Mouse (Mus musculus): ENCODE measurements around the gene Six3. TPM values are rescaled to one million over a fixed set of nuclear protein-coding genes. Genes with fewer than 3 reads are reported as not detected.
A peak's percentile ranks its signal among the peaks of the same experiment; 100 is the strongest.

Six3 gene
- polyA plus RNA-seq, 1 experiment from 2014 or later: not detected

- no peak overlapping the region for H3K4me3 ChIP-seq (replicated peaks; ENCODE audit: low read depth, low read length)
- peaks cover 85% of the 10 kb centered on the region for H3K27me3 ChIP-seq (ENCODE audit: insufficient read depth, low read length)
- no peak for DNase-seq (ENCODE audit: low spot score)
- H3K27ac ChIP-seq: no peak overlapping the region
- 2% methylated on average over 26 of the region's 26 CpGs for WGBS
- no peaks in the 10 kb centered on the region for H3K9me3 ChIP-seq (replicated peaks; ENCODE audit: low read length)
- no peak for TF ChIP-seq CTCF (IDR thresholded peaks at IDR 0.05; ENCODE audit: low read depth)
- peaks cover 6% of the 10 kb centered on the region for H3K4me1 ChIP-seq (replicated peaks; ENCODE audit: insufficient read depth, low read length)
- H3K36me3 ChIP-seq (ENCODE audit: insufficient read depth, low read length): no peaks in the 10 kb centered on the region
- no peak overlapping the region for H3K4me2 ChIP-seq (ENCODE audit: low read length)
- no peak overlapping the region for H3K9ac ChIP-seq (ENCODE audit: low read depth, low read length)
- no peak for ATAC-seq (replicated peaks; ENCODE audit: low FRiP score, low read depth)
These were observed 11.9 kb downstream of the Six3 start for GRCm38 (mm10) chr17:85624981-85625940.

- WGBS: 5% methylated on average over 14 of the region's 14 CpGs
- Histone ChIP-seq H3K9ac (ENCODE audit: low read depth, low read length) (no peak overlapping the region), H3K4me1 (replicated peaks; ENCODE audit: insufficient read depth, low read length) (peaks cover 3% of the 10 kb centered on the region), H3K4me2 (ENCODE audit: low read length) (no peak overlapping the region), H3K9me3 (replicated peaks; ENCODE audit: low read length) (no peaks in the 10 kb centered on the region), H3K36me3 (ENCODE audit: insufficient read depth, low read length) (no peaks in the 10 kb centered on the region), H3K27me3 (ENCODE audit: insufficient read depth, low read length) (peaks cover 84% of the 10 kb centered on the region), H3K4me3 (replicated peaks; ENCODE audit: low read depth, low read length) (no peak overlapping the region), H3K27ac (no peak overlapping the region)
- ATAC-seq (replicated peaks; ENCODE audit: low FRiP score, low read depth): no peak
- no peak for DNase-seq (ENCODE audit: low spot score)
- TF ChIP-seq CTCF (IDR thresholded peaks at IDR 0.05; ENCODE audit: low read depth): no peak
These were observed 12.9 kb downstream of the Six3 start for GRCm38 (mm10) chr17:85626091-85626860.

- no peaks in the 10 kb centered on the region for H3K4me1 ChIP-seq (replicated peaks; ENCODE audit: insufficient read depth, low read length)
- no peak for ATAC-seq (replicated peaks; ENCODE audit: low FRiP score, low read depth)
- H3K4me2 ChIP-seq (ENCODE audit: low read length): no peak overlapping the region
- TF ChIP-seq CTCF (IDR thresholded peaks at IDR 0.05; ENCODE audit: low read depth): no peak
- WGBS: 41% methylated on average over 5 of the region's 5 CpGs
- H3K9ac ChIP-seq (ENCODE audit: low read depth, low read length): no peak overlapping the region
- no peak overlapping the region for H3K4me3 ChIP-seq (replicated peaks; ENCODE audit: low read depth, low read length)
- no peaks in the 10 kb centered on the region for H3K9me3 ChIP-seq (replicated peaks; ENCODE audit: low read length)
- DNase-seq (ENCODE audit: low spot score): no peak
- no peaks in the 10 kb centered on the region for H3K36me3 ChIP-seq (ENCODE audit: insufficient read depth, low read length)
- H3K27me3 ChIP-seq (ENCODE audit: insufficient read depth, low read length): peaks cover 70% of the 10 kb centered on the region
- H3K27ac ChIP-seq: no peak overlapping the region
These were observed 14.3 kb downstream of the Six3 start for GRCm38 (mm10) chr17:85627751-85628150.

- no peak for DNase-seq (ENCODE audit: low spot score)
- 0 out of 2 replicates have a peak, but pooled peaks have one; percentile 2 for ATAC-seq (replicated peaks; ENCODE audit: low FRiP score, low read depth)
- no peak overlapping the region for H3K4me2 ChIP-seq (ENCODE audit: low read length)
- no peak for TF ChIP-seq CTCF (IDR thresholded peaks at IDR 0.05; ENCODE audit: low read depth)
- no peak overlapping the region for H3K4me3 ChIP-seq (replicated peaks; ENCODE audit: low read depth, low read length)
- H3K27me3 ChIP-seq (ENCODE audit: insufficient read depth, low read length): peaks cover 59% of the 10 kb centered on the region
- H3K36me3 ChIP-seq (ENCODE audit: insufficient read depth, low read length): no peaks in the 10 kb centered on the region
- H3K4me1 ChIP-seq (replicated peaks; ENCODE audit: insufficient read depth, low read length): no peaks in the 10 kb centered on the region
- H3K9me3 ChIP-seq (replicated peaks; ENCODE audit: low read length): no peaks in the 10 kb centered on the region
- no peak overlapping the region for H3K9ac ChIP-seq (ENCODE audit: low read depth, low read length)
- no peak overlapping the region for H3K27ac ChIP-seq
- WGBS: 14% methylated on average over 8 of the region's 8 CpGs
These were observed 15.4 kb downstream of the Six3 start for GRCm38 (mm10) chr17:85628811-85629210.

- no peak overlapping the region for H3K4me3 ChIP-seq (replicated peaks; ENCODE audit: low read depth, low read length)
- H3K4me1 ChIP-seq (replicated peaks; ENCODE audit: insufficient read depth, low read length): no peaks in the 10 kb centered on the region
- no peak for DNase-seq (ENCODE audit: low spot score)
- H3K4me2 ChIP-seq (ENCODE audit: low read length): no peak overlapping the region
- no peak for ATAC-seq (replicated peaks; ENCODE audit: low FRiP score, low read depth)
- H3K9me3 ChIP-seq (replicated peaks; ENCODE audit: low read length): no peaks in the 10 kb centered on the region
- WGBS: 80% methylated on average over 1 of the region's 1 CpGs
- peaks cover 56% of the 10 kb centered on the region for H3K27me3 ChIP-seq (ENCODE audit: insufficient read depth, low read length)
- no peak overlapping the region for H3K27ac ChIP-seq
- TF ChIP-seq CTCF (IDR thresholded peaks at IDR 0.05; ENCODE audit: low read depth): no peak
- H3K36me3 ChIP-seq (ENCODE audit: insufficient read depth, low read length): no peaks in the 10 kb centered on the region
- no peak overlapping the region for H3K9ac ChIP-seq (ENCODE audit: low read depth, low read length)
These were observed 16.0 kb downstream of the Six3 start for GRCm38 (mm10) chr17:85629396-85629795.

- Histone ChIP-seq H3K4me2 (ENCODE audit: low read length) (no peak overlapping the region), H3K9ac (ENCODE audit: low read depth, low read length) (no peak overlapping the region), H3K36me3 (ENCODE audit: insufficient read depth, low read length) (no peaks in the 10 kb centered on the region), H3K27ac (no peak overlapping the region), H3K4me1 (replicated peaks; ENCODE audit: insufficient read depth, low read length) (no peaks in the 10 kb centered on the region), H3K9me3 (replicated peaks; ENCODE audit: low read length) (no peaks in the 10 kb centered on the region), H3K27me3 (ENCODE audit: insufficient read depth, low read length) (peaks cover 47% of the 10 kb centered on the region), H3K4me3 (replicated peaks; ENCODE audit: low read depth, low read length) (no peak overlapping the region)
- no peak for TF ChIP-seq CTCF (IDR thresholded peaks at IDR 0.05; ENCODE audit: low read depth)
- ATAC-seq (replicated peaks; ENCODE audit: low FRiP score, low read depth) (no peak), DNase-seq (ENCODE audit: low spot score) (no peak)
- WGBS: 43% methylated on average over 22 of the region's 22 CpGs
These were observed 17.1 kb downstream of the Six3 start for GRCm38 (mm10) chr17:85630296-85631050.

All from kidney, postnatal 0 days (tissue).